Mouse (Mus musculus) T-helper 1 cell (primary cell): ENCODE measurements around the gene Zfp971.
"Not testable (repeated sequence)": the region's sequence is repeated elsewhere in the genome, so short reads cannot be mapped to it uniquely, and the experiment has no call there.

ENCODE experiments used
- in situ Hi-C: fragments of 300-600 bp; cut with MboI, MseI; formaldehyde crosslinking; loops from one replicate; pipeline ENCODE4 v1.15.1; 2025; ENCODE audit warnings: high pct_unique_total_duplicates

Zfp971 gene

DNA sequence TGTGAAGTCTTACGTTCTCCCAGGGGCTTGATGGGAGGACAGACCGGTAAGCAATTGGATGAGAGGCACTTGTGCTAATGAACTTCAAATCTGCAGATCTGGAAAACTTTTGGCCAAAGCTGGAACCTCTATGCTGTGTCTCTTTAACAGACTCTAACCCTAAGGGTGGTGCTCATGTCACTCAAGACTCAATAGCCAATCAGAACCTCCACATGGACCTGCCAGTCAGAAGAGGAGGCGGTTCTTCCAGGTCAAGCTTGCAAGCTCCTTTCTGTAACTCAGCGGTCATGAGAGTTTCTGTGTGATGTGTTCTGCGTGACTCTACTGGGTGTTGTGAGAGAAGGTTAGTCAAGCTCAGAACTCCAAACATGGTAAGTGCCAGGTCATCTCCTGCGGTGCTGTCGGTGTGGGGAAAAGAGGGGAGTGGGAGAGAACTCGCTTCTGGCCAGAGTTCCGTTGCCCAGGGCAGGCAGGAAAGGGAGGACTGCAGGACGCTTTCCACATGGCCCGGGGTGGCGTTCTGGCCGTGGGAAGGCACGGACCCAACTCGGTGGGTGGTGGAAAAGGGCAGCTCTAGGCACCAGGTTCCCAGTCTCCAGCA lies at the start of gene Zfp971:
Gene Zfp971 (plus strand): TSS at position 274 of the 601 bp plus-strand sequence.
- in situ Hi-C loops = not testable (repeated sequence)

DNA sequence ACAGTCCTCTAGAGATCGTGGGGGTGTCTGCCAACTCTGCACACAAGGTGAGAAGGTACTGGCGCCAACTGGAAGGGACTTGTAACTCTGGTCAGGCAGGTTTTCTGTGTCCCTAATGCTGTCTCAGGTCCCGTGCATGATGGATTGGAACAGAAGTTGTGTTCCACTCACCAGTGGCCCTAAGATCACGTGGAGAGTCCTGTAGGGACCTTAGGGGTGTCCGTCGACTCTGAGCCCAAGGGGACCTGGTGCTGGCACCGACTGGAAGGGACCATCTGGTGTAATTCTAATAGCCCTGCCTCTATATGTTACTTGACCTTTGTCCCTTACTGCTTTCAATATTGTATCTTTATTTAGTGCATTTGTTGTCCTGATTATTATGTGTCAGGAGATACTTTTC lies 48.3 kb upstream of the Zfp971 start:
- in situ Hi-C loops = loop anchor here (25.0 kb wide), 1 partner anchor 87 kb away; no protein-coding TSS in a partner anchor

DNA sequence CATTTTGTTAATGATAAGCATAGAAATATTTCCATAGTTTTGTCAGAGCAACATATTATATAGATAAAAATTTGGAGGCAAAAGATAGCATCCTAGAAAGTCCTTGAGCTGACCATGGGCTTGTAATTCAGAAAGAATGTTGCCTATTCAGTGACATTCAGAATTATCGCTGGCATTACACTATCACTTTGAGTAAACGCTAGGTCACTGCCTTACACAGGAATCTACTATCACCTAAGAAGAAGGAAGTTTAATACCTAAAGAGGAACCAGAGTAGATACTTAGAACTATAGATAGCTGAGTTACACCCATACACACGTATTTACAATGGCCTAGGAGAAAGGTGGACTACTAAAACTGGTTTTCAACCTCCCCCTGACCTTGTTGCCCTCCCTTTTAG lies 3.6 kb upstream of the Zfp971 start:
- in situ Hi-C loops = not testable (repeated sequence)

DNA sequence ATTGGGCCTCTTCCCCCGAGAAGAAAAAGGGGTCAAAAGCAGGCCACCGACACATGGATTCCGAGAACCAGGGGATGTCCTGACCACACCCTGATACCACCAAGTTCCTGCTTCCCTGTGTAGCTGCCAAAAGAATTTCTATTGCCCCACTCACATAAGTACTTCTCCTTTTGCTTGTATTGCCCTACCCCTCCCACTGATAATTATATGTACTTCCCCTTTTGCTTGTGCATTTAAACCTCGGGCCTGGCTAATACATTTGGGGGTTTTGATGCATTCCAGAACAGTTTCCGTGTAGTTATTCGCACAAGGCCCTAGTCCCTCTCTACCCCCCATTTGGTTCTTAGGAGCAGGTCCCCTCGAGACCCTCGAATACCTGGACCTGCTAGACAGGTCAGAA lies 2.3 kb upstream of the Zfp971 start:
- in situ Hi-C loops = not testable (repeated sequence)

DNA sequence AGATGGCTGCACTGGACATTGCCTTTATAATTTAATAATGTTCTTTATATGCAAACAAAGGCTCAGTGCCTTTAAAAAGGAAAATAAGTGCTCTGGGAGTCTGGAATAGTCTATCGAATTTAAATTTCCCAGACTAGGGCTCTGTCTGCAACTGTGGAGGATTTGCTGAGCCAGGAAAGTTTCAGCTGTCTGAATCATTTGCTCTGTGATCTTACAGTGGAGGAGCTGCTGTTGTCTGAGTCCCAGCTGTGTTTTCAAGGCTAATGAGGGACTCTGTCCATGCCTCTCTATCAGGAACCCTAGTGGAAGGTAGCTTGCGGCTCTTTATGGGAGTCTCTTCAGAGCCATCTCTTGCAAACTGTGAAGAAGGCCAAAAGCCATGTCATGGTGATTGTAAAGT lies 777 bp downstream of the Zfp971 start:
- in situ Hi-C loops = not testable (repeated sequence)

DNA sequence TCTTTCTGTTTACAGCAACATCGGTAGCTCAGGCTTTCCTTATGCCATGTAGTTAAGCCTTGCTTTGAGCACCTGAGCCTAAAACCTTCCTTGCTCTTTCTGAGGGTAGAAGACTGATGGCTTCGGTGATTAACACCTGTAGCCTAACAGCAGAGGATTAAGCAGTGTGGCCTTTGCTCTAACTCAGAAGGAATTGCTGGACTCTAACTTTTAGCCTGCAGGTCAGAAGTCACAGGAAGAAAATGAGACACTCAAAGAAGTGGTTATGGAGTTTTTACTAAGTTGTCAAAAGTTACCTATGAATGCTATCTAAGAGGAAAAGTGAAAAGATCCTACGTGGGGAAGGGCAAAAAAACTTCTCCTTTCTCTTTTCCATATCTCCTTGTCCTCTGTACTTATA lies 4.5 kb downstream of the Zfp971 start:
- in situ Hi-C loops = loop anchor here (5.0 kb wide), 2 partner anchors 125 to 560 kb away; no protein-coding TSS in a partner anchor

DNA sequence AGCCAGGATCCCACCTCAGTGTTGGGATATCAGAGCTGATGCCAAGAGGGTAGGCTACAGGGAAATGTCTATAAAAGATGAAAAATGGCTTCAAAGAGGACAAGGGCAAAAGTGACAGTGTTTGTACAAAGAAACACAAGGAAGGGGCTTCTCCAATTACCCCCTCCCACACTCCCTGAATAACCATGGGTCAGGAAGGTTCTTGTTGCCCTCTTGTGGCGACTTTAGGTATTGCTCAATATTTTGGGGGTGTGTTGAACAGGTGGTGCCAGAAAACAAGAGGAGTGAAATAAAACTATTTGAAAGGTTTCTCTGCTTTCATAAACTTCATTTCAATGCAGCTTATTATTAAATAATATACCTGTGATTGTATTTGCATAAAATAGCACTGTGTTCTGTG lies 35.1 kb downstream of the Zfp971 start:
- in situ Hi-C loops = loop anchor here (25.0 kb wide), 1 partner anchor 96 kb away; the partner anchor contains the start of gene Gm14326

DNA sequence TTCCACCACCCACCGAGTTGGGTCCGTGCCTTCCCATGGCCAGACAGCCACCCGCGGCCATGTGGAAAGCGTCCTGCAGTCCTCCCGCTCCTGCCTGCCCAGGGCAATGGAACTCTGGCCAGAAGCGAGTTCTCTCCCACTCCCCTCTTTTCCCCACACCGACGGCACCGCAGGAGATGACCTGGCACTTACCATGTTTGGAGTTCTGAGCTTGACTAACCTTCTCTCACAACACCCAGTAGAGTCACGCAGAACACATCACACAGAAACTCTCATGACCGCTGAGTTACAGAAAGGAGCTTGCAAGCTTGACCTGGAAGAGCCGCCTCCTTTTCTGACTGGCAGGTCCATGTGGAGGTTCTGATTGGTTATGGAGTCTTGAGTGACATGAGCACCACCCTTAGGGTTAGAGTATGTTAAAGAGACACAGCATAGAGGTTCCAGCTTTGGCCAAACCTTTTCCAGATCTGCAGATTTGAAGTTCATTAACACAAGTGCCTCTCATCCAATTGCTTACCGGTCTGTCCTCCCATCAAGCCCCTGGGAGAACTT lies 55.2 kb downstream of the Zfp971 start, which contains the start of gene Zfp931:
Gene Zfp931 (minus strand): TSS at position 311 of the 552 bp plus-strand sequence.
- in situ Hi-C loops = not testable (repeated sequence)
